Mouse (Mus musculus) kidney, adult 9 months (tissue): Measurements from ENCODE around the gene Spred1.

Source experiments
- DNase-seq: peaks from one replicate; pipeline ENCODE4 v3.0.0; 2022

The Spred1 gene

GRCm38 (mm10) chr2:117190915-117191314, 69.7 kb downstream of the Spred1 start:
- DNase-seq: no peak

DNA sequence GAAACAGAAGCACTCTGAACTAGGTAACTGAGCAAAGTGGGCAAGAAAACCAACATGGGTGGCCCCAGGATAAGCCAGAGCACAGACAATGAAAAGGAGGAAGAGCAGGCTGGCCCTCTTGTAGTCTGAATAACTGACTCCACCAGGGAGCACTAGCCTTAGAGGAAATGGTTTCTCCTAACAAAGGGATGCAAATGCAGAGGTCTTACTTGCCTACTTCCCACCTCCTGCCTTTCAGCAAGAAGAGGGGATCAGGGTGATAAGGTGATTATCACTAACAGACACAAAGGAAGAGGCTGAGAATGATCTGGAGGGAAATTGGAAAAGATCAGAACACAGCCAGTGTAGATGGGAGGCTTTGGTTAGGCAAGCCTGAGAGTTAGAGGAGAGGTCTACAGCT, 73.1 kb downstream of the Spred1 start:
- DNase-seq: no peak

- DNase-seq: no peak
Observed at GRCm38 (mm10) chr2:117195151-117195550, 74.0 kb downstream of the Spred1 start.

- no peak for DNase-seq
Observed at GRCm38 (mm10) chr2:117195578-117195977, 74.4 kb downstream of the Spred1 start.

DNA sequence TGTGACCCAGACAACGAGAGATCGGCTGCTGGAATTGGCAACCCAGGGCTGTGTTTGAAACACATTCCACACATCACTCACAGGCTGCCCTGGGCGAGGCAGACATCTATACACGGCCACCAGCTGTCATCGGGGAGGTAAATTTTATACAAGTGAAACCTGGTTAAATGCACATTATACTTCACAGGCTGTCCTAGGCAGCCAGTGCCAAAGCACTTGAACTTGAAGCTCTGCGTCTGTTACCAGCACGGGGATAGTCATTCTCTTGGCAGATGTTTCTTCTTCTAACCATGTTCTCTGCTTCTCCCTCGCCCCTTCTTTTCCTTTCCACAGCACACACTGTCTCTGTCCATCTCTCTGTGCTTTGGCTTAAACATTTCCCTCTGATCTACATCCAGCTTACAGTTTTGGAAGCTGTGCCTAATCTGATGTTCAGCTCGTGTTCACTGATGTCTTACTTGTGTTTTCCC, 79.7 kb downstream of the Spred1 start:
- DNase-seq: no peak

DNA sequence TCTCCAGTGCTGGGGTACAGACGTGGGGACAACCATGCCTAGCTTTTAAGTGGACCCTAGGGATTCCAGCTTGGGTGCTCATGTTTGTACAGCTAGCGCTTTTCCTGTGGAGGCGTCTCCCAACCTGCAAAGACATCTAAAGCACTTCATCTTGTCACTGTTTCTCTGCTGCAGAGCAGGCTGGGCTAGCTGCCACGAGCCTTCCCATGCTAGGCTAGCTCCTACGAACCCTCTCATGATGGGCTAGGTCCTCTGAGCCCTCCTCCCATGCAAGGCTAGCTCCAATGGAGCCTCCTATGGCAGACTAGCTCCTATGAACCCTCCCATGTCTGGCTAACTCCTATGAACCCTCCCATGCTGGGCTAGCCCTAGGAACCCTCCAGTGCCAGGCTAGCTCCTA, 82.2 kb downstream of the Spred1 start:
- DNase-seq: no peak

DNA sequence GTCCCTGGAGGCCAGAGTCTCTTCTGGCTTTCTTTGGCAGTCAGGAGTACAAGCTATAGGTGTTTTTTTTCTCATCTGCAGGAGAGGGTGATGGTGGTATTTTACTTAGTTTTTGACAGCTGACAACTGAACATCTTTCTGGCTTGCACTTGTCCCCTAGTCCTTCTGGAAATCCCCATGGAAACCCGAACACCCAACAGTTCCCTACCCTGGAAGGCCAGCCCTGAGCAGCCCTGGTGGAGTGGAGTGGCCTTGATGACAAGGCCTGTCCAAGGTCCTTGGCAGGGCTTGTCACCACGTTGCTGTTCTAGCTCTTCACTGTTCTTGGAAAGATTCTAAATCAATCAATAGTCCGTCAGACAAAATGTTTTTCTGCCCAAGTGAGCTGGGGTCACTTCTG, 83.4 kb downstream of the Spred1 start:
- no peak for DNase-seq

DNA sequence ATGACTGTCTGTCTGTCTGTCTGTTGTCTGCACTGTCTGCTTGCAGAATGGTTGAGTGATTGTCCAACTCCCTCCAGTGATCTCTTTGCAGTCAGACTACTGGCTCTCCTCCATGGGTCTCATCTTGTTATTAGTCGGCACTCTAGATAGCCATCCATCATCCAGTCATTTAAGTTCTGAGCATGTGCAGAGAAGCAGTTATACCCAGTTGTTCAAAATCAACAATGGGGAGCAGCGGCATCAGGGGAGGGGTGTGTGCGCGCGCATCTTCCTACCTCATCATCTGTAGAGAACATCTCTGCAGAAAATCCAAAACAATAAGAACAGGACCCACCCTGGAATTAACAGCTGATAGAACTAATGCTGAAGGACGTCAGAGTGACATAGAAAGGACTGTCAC, 83.9 kb downstream of the Spred1 start:
- no peak for DNase-seq

DNA sequence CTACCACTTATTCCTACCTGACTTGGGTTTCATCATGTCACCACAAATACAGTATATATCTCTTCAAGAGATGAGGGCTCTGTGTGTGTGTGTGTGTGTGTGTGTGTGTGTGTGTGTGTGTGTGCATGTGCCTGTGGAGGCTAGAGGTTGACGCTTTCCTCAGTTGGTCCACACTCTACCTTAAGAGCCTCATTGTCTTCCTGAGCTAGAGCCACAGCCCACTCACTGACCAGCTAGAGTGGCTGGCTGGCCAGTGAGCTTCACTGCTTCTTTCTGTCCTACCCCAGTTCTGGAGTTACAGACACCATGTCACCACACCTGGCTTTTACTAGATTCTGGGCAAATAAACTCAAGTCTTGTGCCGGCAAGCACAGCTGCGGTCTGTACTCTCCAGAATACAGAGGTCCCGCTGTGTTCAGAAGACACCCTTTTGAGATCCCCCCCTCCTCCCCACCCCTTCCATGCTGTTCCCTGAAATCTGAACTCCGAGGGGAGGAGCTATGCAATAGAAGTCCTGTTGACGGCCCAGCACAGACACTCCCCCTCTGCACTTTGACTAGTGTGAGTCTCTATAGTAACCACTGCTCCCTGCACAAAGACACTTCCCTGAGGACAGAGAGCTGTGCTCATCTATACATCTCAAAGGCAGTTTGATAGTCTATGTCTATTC, 89.4 kb downstream of the Spred1 start:
- DNase-seq: peak; percentile 52

- no peak for DNase-seq
Observed at GRCm38 (mm10) chr2:117216152-117216551, 95.0 kb downstream of the Spred1 start.

GRCm38 (mm10) chr2:117217695-117218216, 96.6 kb downstream of the Spred1 start:
- no peak for DNase-seq

DNA sequence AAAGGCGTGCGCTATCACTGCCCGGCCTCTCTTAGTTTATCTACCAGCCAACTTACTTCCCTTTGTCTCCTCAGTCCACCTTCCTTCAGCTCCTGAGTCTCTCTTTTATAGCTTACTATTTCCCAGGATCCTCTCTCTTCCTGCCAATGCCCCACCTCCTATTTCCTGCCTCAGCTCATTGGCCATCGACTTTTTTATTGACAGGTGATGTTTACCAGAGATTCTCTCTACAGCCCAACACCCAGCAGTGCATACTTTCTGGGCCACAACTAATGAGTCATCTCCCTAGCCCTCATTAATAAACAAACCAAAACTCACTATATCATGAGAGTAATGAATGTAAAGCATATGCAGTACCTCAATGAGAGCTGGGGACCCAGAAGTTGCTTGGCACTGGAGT, 98.4 kb downstream of the Spred1 start:
- DNase-seq: no peak

DNA sequence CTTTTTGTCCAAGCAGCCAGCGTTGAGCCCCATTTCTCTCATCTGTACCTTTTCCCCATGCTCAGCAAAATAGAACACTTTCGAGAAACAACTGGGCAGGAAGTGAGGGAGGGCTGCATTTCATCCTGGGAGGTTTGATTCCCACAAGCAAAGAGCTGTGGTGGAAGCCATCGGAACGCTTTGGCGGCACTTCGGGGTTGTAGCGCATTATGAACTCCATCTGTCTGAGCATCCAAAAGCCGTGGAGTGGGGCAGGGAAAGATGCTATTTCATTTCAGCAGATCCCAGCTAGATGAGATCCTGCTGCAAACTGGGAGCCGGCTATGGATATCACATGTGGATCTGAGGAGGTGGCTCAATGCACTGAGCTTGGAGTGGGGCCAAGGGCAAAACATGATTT, 101.5 kb downstream of the Spred1 start:
- DNase-seq: no peak

DNA sequence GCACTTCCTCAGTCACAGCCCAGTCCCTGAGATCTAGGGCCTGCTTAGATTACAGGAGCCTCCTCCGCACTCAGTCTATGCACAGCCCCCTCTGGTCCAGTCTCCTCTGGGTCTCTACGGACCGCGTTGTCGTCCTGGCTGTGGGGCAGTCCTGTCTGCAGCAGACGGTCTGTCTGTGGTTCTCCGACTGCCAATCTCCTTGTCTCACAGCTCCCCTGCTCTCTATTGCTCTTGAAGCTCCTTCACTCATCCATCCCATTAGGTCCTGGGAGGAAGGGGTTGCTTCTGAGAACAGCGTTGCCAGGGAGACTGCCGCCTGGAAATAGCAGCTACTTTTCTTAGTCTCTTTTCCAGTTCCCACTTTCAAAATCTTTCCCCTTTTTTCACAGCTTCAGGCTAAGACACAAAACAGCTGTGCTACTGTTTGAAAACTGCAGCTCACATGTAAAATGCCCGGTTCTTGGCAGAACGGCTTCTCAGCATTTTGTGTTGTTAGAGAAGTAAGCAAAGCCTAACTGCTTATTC, 107.5 kb downstream of the Spred1 start:
- no peak for DNase-seq

- DNase-seq: no peak
Observed at GRCm38 (mm10) chr2:117230261-117230660, 109.1 kb downstream of the Spred1 start.

GRCm38 (mm10) chr2:117231257-117231656, 110.1 kb downstream of the Spred1 start:
- DNase-seq: peak; percentile 72
